Mouse (Mus musculus) 3134 (cell line): ENCODE data around the gene Chrnb4.

Source experiments
- DNase-seq: peaks from one replicate; pipeline ENCODE4 v3.0.0-alpha.2; 2011; ENCODE audit warnings: low spot score; ENCODE audit not compliant: insufficient read length; ENCODE audit errors: extremely low read depth

The Chrnb4 gene

DNA sequence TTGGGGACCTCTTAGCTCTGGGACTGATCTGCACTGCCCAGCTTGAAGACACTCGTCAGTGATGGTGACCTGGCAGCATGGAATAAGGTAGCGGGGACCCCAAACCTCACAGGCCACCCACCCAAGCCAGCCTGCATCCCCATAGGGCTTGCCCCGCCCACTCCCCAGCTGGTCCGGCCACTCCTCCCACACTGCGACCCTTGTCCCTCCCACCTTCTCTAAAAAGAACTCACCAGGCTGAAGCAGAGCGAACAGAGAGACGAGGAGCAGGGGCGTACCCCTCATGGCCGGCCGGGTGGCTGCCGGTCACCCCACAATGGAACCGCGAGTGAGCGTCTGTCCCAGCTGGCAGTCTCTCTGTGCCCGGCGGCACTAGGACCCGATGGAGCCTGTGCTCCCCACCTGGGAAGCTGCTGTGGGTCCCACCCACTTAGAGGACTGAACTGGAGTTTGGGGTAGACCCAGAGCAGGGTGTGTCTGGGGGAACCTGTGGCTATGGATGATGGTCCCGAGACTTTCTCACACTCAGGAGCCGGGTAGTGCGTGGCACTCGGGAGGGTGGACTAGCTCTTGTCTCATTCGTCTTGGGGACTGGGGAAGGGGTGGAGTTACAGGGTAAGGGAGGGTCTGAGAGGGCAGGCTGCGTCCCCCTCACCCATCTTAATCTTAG is at the start of gene Chrnb4:
Chrnb4 (minus strand) TSS at position 569 of the 670 bp plus-strand sequence.
- DNase-seq = no peak

DNA sequence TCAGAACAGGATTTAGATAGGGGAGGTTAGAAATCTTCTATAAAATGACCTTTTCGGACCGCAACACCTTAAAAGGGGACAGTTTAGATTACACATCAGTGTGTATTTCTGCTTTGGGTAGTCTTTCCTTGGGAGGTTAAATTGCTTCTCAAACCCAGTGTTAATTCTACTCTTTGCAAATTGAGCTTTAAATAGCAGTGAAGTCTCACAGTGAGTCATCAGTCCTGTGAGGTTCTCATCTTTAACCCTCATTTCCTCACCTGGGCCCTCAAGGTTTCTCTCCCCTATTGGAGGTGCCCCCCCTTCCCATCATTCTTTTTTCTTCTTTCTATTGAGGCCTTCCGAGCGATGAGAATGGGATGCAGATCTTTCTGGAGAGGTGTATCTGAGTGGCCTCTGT is 48.3 kb upstream of the Chrnb4 start:
- DNase-seq = no peak

DNA sequence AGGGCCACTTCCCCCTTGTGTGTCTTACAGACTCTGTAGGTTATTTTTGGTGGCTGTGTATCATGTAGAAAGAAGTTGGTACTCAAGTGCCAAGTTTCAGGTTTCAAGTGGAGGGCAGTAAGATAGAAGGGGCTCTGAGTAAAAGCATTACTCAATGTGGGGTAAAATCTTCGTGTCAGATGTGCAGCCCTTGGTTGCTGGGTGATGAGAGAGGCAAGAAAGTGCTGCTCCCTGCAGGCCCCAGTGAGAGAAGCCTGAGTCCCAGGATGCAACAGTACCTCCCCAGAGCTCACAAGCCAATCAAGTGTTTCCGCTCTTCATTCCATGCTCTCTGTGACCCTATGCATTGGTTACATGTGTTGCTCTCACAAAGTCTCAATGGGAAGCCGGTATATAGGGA is 47.5 kb upstream of the Chrnb4 start:
- DNase-seq = no peak

DNA sequence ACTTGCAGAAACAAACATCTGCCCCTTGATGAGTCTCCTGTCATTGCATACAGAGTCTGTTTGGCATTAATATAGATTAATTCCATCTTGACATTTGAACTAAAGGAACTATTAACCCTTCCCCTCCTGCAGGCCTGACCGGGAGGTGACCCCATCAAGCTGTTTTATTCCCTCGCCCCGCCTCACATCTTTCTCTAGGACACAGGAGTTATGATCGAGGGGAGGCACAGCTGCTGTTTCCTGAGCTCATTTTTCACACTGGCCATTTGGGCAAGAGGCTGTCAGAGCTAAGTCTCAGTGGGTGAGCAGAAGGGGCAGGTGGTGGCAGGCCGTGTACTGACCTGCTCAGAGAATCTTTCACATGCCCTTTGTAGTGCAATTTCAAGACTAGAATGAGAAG is 41.6 kb upstream of the Chrnb4 start:
- DNase-seq = no peak

DNA sequence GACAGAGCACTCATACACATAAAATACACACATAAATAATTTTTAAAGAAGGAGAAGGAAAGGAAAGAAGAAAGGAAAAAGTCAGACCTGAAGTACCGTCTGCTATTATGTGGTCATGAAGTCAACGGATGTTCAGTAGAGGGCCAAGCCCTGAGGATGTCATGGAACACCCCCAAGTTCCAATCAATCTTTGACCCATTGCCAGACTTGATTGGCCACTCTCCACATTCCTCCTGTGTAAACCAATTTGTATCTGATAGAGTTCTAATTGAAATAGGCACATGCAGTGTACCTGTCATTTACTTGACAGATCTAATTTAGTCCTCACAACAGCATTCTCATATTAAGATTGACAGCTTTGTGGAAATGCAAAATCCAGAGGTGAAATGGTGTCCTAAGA is 40.6 kb upstream of the Chrnb4 start:
- no peak for DNase-seq

DNA sequence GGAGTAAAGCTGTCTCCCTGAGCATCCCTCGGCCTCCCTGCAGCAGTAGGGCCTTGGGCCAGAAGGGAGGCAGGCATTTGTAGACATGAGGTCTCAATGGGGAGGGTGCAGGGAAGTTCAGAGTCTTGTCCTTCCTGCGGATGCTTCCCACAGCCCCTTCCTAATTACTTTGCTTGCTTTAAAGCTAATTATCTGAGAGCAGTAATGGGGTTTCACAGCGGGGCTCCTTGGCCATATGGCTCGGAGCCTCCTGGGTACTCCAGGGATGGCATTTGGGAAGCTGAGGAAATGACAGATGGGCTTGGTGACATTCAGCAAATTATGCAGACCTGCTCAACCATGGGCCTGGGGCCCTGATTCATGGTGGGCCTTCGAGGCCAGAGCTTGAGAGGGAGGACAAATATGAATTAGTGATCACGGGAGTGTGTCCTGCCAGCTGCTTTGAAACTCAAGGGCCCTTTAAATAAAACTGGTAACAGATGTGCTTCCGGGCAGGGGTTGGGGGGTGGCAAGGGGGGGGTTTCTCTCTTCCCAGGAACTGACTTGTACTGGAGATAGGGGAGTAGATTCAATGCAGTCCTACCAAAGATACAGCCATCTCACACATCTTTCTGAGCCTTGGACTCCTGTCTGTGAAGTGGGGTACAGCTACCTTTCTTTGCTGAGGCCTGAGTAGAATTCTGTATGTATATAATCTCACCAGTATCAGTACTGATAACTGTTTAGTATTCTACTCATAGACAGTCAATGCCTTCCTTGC is 34.8 kb upstream of the Chrnb4 start:
- no peak for DNase-seq

DNA sequence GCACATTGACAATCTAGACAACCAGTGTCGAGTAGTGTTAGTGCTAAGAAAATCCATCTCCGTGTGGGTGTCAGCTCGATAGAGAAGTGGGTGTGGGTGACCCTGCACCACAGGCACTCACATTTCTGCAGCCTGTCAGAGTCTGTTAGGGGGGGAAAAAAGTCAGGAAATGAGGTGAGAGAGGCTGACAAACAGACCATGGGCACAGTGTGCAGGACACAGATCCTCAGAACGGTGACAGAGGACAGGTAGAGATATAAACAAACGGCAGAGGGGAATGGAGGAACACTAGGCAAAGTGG is 19.3 kb upstream of the Chrnb4 start:
- no peak for DNase-seq

DNA sequence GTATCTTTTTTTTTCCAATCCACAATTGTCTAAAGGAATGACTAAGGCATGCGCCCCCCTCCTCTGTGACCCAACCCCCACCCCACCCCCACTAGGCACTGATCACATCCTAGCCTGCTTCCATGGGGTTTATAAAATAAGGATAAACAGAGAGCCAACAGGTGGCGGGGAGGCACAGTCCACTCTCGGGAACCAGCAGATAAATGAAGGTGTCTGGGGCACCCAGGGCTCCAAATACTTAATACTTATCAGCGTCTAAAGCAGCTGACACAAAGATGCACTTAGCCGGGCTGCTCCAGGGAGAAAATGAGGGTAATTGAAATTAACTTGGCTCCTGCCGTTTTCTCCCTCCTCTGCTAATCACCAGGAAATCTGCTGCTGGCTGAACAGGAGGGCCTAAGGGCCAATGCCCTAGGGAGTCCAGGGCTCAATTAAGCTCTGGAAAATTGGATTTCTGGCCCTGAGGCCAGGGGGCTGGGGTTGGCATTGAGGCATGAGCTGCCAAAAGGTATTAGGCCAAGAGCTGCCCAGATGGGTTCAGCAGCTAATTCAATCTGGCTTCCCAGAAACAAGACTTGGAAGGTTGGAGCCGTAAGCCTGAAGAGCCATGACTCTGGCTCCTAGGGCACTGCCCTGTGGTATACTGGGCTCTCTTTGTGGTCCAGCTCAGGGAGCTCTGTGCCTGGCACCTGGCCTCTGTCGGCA is 18.8 kb upstream of the Chrnb4 start:
- no peak for DNase-seq

DNA sequence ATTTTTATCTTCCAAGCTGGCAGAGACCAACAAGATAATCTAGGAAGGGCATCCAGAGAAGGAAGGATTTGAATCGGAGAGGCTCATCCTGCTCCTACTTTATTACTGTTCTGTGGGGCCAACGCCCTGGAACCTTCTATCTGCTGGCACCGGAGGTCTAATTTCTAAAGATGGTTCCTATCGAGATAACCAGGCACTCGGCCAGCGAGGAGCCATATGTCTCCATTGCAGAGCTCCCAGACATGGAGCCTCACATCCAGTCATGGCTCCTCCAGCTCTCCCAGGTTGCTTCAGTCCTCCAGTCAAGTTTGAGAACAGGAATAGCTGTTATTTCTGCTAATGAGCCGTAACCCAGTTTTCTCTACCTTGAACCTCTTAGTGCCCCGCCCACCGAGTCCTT is 16.7 kb upstream of the Chrnb4 start:
- DNase-seq = no peak

DNA sequence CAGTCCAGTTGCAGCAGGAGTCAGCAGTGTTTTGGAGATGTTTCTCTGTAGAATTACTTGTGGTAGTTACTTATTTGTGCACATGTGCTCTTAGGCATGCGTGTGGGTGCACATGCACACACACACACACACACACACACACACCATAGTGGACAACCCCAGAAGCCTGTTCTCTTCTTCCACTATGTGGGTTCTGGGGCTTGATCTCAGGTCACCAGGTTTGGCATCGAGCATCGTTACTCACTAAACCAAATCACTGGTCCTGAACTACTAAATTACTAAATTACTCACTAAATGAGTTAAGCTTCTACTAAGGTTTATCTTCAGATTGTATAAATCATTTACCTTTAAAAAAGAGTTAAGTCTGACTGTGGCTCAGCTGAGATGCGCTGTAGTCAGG is 9.5 kb upstream of the Chrnb4 start:
- DNase-seq = no peak

DNA sequence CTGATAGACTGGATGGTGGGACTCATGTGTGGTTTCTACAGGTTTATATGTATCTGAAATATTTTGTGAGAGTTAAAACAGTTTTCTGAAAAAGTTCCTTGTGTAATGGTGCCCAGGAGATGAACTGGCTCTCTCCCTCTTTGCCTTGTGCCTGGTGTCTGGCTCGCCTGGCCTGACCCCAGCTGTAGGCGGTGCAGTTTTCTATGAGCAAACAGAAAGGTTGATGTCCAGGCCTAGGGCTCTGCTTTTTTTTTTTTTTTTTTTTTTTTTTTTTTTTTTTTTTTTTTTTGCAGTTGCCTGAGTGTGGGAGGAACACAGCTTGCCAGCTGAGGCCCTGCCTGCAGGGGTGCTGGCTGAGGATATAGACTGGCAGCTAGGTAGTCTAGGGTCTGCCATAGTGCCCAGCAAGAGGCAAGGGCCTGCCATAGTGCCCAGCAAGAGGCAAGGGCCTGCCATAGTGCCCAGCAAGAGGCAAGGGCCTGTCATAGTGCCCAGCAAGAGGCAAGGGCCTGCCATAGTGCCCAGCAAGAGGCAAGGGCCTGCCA is 6.9 kb upstream of the Chrnb4 start:
- DNase-seq = no peak

DNA sequence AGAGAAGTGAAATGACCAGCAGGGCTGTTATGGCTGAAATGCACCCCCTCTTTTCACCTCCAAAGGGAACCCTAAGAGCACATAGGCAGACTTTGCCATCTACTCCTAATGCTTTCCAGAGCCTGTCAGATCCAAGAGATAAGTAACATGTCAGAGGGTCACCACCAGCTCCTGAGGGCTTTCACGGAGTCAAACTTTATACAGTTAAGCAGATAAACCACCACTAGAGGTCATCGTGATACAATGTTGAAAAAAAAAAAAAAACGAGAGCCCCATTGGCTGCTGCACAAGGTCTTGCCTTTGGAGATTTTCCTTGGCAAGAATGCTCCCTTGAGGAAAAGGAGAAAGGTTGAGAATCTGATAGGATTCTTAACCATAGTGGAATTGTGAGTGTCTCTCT is 1.8 kb downstream of the Chrnb4 start:
- no peak for DNase-seq

DNA sequence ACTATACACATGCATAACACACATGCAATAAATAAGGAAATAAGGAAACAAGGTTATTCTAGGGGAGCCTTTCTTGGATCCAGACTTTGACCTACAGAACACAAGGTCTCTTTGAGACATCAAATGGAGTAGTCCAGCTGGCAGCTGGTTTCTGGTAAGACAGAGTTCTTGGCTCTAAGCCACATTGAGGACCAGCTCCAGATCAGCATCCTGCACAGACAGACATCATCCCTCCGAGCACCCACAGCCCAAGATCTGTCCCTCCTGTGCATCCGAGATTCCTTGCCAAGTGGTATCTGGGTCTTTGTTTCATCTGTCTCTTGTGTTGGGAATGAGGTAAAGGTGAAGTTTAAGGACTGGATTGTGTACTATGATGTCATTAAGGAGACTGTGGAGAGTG is 3.6 kb downstream of the Chrnb4 start:
- no peak for DNase-seq

DNA sequence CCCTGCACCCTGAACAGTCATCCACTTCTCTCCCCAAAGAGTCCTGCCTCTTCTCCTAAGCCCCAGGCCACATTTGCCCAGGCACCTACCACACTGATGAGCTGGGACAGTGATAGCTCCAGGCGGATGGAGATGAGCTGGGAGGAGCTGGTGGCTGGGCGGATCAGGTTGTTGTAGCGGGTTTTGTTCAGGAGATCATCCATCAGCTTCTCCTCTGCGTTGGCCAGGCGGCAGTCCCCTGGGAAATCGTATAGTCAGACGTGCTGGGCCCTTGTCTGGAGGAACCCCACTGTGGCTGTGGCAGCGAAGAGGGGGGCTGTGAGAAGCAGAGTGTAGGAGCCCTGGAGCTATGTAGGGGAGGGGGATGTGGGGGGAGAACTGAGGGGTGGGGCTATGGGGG is 4.9 kb downstream of the Chrnb4 start:
- no peak for DNase-seq

DNA sequence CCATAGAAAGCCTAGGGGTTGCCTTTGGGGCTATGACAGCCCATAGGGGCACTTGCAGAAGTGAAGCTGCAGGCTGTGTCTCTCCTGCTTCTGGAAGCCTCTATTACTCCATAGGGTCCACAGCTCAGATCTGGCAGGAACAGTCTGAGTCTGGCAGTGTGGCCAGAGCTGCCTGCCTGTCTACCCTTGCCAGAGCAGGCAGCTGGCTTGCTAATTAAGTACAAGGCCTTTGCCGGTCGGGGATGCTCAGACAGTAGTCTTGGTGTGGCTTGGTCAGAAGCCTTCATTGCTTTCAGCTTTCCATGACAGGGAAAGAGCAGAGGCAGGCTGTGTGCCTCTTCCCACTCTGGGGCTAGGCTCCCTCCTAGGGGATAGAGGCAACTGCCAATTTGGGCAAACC is 7.2 kb downstream of the Chrnb4 start:
- DNase-seq = no peak

DNA sequence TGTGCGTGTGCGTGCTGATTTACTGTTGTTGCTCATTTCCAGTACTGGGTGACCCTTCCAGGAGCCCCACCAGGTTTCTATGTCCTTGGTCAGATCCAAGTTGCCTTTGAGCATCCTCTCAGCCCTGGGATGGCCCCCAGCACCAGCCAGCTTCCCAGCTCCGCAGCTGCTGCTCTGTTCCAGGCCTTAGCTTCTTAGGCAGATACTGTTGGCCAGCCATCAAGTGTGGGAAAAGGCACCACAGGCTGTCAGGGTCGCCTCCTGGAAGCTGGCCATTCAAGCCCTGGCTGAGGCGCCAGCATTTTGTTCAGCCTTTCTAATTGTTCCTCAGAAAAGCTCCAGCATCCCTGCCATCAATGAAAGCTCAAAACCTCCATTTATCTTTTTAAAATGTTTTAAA is 8.6 kb downstream of the Chrnb4 start:
- no peak for DNase-seq

DNA sequence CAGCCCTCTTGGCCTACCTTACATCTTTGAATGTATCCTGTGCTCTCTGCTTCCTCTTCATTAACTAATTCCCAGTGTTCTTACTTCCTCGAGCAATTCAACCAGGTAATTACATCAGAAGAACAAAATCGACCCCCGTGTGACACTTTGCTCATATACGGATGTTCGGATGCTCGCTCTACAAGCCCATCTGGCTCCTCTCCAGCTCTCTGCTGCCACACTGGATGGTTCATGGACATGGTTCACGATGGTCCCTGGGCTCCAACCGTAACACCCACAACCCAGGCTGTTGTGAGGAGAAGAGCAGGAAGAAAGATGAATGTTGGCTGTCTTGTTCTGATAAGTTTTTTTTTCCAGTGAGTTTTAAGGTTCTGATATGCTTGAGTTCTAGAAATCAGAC is 9.6 kb downstream of the Chrnb4 start:
- no peak for DNase-seq

DNA sequence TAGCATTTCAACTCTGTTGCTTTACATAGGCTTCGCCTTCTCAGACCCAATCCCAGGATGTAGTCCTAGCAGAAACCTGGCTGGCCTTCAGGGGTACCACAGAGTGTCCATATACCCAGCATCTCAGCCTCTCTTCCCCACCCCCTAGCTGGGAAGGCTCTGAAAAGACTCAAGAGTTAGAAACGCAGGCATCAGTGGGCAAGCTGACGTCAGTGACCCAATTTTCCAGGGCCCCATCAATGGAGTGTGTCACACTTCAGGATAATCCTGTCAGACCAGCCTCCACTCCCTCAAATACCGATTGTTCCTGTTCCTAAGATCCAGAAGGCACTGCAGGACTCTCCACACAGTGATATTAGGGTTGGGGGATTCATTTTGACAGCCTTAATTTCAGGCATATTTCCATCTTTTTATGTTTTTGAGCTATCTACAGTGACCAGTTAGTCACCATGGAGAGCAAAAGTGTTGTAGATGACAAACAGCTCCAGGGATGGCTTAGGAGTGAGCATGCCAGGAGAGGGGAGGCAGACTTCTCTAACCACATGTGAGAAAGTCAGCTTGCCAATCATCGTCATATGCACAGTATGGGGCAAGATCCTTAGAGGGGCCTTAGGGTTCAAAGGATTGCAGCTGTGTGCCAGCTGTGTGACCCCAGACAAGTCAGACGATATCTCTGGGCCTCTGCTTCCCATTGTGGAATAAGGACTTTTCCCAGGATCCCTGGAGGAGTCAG is 17.0 kb downstream of the Chrnb4 start:
- no peak for DNase-seq

DNA sequence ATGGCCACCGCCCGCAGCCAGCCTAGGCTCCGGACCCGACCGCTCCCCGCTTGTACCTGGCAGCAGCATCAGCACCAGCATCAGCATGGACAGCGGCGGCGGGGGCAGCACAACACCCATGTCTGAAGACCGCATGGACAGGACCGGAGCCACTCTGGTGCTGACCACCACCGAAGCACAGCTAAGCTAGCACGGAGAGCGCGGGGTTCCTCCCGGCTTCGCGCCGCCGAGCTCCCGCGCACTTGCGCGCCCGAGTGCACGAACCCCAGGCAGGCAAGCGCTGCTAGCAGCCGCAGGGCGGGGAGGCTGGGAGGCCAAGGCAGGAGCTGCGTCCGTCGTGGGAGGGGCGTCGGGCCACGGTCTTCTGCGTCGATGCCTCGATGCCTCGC is 22.3 kb downstream of the Chrnb4 start, which contains the start of gene Chrna3:
Chrna3 (minus strand) TSS at position 288 of the 389 bp plus-strand sequence.
- no peak for DNase-seq

DNA sequence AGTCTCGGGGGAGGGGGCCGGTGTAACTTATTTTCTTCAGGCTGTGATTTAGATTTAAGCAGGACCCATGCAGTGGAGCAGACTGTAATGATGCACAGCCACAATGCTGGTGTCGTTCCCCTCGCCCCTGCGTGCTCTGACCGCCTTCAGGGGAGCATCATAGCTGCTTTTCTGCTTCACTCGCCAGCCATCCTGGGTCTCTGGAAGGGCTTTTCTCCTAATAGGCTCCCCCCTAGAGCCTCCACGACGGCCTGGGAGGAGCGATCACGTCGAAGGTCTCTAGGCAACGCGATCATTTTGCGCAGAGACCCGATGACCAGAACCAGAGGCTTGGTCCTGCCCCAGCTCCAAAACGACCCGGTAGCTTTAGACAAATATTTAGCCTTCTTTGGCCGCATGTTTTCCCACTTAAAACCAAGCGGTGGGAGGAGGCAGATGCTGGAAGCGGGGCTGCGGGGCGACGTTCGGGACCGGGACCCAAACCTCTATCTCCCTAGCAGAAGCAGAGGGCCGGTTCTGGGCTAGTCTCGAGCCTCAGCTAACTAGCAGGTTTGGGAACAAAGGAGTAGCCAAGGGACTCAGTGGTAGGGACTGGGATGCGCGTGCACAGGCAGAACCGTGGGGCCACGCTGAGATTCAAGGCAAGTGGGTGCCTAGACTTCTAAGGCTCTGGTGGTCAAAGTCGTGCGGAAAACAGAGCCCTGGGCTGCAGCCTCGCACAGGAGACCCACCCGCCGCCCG is 22.9 kb downstream of the Chrnb4 start:
- no peak for DNase-seq
